Mouse (Mus musculus): ENCODE measurements at regions not wholly inside any gene's neighbourhood (a gene's known extent, or its start where the extent isn't known, plus 50 kb on each side); places are given as distances from the start of the nearest gene placed in this dataset.

DNA sequence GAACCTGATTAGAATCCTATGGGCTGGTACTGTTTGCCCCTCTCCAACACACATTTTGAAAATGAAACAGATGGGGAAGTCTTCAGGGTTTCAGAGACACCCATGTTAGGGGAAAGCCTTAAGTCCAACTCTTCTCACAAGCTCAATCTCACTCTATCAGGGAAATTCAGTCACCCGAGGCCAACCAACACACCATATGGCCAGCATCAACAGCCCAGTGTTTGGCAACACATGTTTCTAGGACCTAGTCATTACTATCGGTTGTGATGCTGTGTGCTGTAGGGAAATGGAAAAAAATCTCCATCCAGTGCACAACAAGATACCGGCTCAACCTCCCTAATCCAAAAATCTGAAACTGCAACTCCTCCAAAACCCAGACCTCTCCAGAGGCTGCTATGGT is 124.6 kb upstream of the Ly86 start:
- TF ChIP-seq CTCF (IDR thresholded peaks at IDR 0.05; ENCODE audit: low read depth) (no peak), EP300 (IDR thresholded peaks at IDR 0.05; ENCODE audit: low read depth) (no peak)

Measured in liver, embryonic 14.5 days (tissue).